Mouse (Mus musculus): Measurements from ENCODE around the gene Mia3.

- TF ChIP-seq CTCF (IDR thresholded peaks at IDR 0.05), result no peak
- TF ChIP-seq EP300 (IDR thresholded peaks at IDR 0.05), result no peak
Measured at GRCm38 (mm10) chr1:183297473-183297885, 71.9 kb downstream of the Mia3 start.
